ENCODE assay signal across 18 mouse cellular contexts in the genomic region with DNA sequence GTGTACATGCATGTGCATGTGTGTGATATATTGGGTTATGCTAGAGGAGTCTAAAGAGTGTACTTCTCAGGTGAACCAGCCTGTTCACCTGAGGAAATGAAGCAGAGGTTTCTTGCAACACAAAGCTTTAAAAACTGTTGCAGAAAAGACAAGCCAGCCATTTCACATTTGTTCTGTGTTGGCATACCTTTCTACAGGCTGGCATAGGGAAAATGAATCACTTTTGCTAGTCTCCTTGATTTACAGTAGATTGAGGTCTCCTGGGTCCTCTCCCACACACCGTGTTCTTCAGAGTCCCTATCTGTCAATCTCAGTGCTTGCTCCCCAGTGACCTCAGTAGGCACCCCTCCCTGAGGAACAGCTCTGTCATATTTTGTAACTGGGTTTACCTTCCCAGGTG.
DNase-seq lines count a peak whose midpoint lies in the region; ATAC-seq lines count a peak whose summit lies in the region.
"Had no signal": no experiment of that assay in that cellular context is flagged by ENCODE, and none has a peak within 500 bp of the region (broad histone marks: within the 10 kb centered on the region; RNA-seq: fewer than 3 reads in every experiment).

No protein-coding gene starts in this region.

- WGBS in hindbrain, embryonic 10.5 days, result 83% methylated on average over 1 of the region's 1 CpGs
- 65% methylated on average over 1 of the region's 1 CpGs for WGBS in hindbrain, embryonic 12.5 days

- ATAC-seq in hindbrain, embryonic 12.5 days (ENCODE audit: low FRiP score), result no peak
- ATAC-seq: forebrain, embryonic 14.5 days; forebrain, embryonic 16.5 days had no signal

- H3K27me3 ChIP-seq in hindbrain, embryonic 10.5 days (ENCODE audit: insufficient read depth, poor library complexity, severe bottlenecking), result no peaks in the 10 kb centered on the region; the same call in 1 of the 2 replicates
- H3K27me3 ChIP-seq in hindbrain, embryonic 12.5 days, result no peaks in the 10 kb centered on the region; the same call in 1 of the 2 replicates
- H3K27me3 ChIP-seq: embryonic facial prominence, embryonic 12.5 days; forebrain, embryonic 12.5 days had no signal

- no peak overlapping the region for H3K4me3 ChIP-seq in hindbrain, embryonic 10.5 days
- H3K4me3 ChIP-seq in hindbrain, embryonic 12.5 days, result no peak overlapping the region
- H3K4me3 ChIP-seq: embryonic facial prominence, embryonic 10.5 days; embryonic facial prominence, embryonic 12.5 days; forebrain, embryonic 10.5 days; forebrain, embryonic 12.5 days had no signal

- H3K36me3 ChIP-seq in hindbrain, embryonic 10.5 days, result no peaks in the 10 kb centered on the region
- H3K36me3 ChIP-seq in hindbrain, embryonic 12.5 days, result no peaks in the 10 kb centered on the region
- H3K36me3 ChIP-seq: embryonic facial prominence, embryonic 10.5 days; embryonic facial prominence, embryonic 12.5 days; forebrain, embryonic 10.5 days; forebrain, embryonic 12.5 days had no signal

- no peak overlapping the region for H3K4me2 ChIP-seq in hindbrain, embryonic 12.5 days (replicated peaks)
- H3K4me2 ChIP-seq: embryonic facial prominence, embryonic 12.5 days had no signal

- H3K27ac ChIP-seq in hindbrain, embryonic 10.5 days, result peak overlapping the region; percentile 85
- H3K27ac ChIP-seq in hindbrain, embryonic 12.5 days, result no peak overlapping the region

- H3K4me1 ChIP-seq in hindbrain, embryonic 10.5 days (replicated peaks), result peaks cover 26% of the 10 kb centered on the region
- H3K4me1 ChIP-seq in hindbrain, embryonic 12.5 days, result peaks cover 19% of the 10 kb centered on the region

- DNase-seq in hindbrain, embryonic 10.5 days (ENCODE audit: low spot score), result no peak
- peak; percentile 88 for DNase-seq in fat pad, adult 2 months (ENCODE audit: extremely low read depth, low read depth, low spot score)
- DNase-seq in gonadal fat pad, adult 2 months (ENCODE audit: low read depth), result peak; percentile 93
- no peak for DNase-seq in adrenal gland, postnatal 10 days
- DNase-seq: adrenal gland, adult 2 months; adrenal gland, postnatal 14 days; adrenal gland, postnatal 36 days; cerebellum, adult 11-12 months; cerebellum, adult 2 months; cerebellum, adult 9-10 months; cerebellum, postnatal 25 days had no signal

- H3K9ac ChIP-seq in hindbrain, embryonic 12.5 days, result no peak overlapping the region
- H3K9ac ChIP-seq: embryonic facial prominence, embryonic 12.5 days; forebrain, embryonic 12.5 days had no signal

- H3K9me3 ChIP-seq in hindbrain, embryonic 10.5 days, result no peaks in the 10 kb centered on the region
- no peaks in the 10 kb centered on the region for H3K9me3 ChIP-seq in hindbrain, embryonic 12.5 days (replicated peaks)
- H3K9me3 ChIP-seq: embryonic facial prominence, embryonic 10.5 days; embryonic facial prominence, embryonic 12.5 days; forebrain, embryonic 10.5 days; forebrain, embryonic 12.5 days had no signal

Comparison
In these comparisons a context has a peak if more than half of its experiments do, and no peak if none do; other contexts are left out.
1. DNase-seq: peak in fat pad, adult 2 months (single experiment) and gonadal fat pad, adult 2 months (single experiment); none in hindbrain, embryonic 10.5 days (single experiment) and adrenal gland, postnatal 10 days (single experiment).